Mouse (Mus musculus) kidney, adult 18-20 months (tissue): Measurements from ENCODE around the gene Sp3.
"Not testable (repeated sequence)": the region's sequence is repeated elsewhere in the genome, so short reads cannot be mapped to it uniquely, and the experiment has no call there.

ENCODE experiments used
- DNase-seq: peaks from one replicate; pipeline ENCODE4 v3.0.0; 2021

Sp3 gene

DNA sequence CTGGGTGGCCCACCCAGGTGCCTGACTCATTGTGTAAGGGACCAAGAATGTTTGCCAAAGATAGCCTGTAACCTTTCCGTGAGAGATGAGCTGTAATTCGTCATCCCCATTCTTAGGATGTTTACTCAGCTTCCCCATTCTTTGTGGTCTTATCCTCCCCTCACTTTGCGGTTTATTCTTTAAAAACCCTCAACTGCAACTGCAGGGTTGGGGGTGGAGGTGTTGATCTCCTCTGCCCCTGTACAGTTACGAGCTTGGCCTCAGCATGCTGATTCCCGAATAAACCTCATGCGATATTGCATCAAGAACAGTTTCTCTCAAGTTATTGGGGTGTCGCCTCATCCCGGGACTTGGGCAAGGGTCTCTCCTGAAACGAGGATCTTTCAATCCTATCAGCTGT is 8.7 kb upstream of the Sp3 start:
- not testable (repeated sequence) for DNase-seq

DNA sequence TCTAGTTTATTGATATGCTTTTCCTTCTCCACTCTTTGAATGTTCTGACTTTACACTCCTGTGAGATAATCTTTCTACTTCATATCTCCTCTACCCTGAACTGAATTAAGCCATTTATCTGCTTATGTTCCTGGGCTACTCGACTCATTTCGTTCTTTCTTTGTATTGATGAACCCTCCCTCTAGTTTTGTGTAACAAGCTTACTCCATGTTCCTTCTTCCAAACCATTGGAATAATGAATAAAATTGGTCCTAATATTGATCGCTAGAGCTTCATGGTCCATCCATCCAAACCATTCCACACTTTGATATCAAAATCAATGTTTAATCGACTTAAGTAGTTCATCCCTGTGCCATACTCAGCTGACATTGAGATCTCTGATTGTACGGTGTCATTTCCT is 6.4 kb upstream of the Sp3 start, which contains the start of gene Gm11084:
TSS of gene Gm11084 (minus strand) at position 101 of the 400 bp plus-strand sequence.
- DNase-seq, result no peak

DNA sequence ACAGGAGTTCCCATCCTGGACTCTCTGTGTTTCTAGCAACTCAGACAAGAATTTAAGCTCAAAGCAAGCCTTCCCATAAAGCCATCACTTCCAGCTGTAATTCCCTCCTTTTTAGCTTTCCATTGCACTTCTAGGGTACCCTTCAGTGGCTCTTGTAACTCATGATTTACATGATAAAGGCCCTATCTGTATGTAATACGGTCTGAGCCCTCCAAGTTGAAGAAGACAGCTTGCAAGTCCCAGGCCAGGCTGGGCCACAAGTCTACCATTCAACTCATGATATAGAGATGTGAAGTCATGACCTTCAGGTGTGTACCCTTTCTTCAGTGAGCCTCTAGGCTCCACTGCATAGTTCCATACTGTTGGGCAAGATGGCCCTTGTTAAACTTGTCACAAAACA is 5.3 kb upstream of the Sp3 start:
- no peak for DNase-seq

DNA sequence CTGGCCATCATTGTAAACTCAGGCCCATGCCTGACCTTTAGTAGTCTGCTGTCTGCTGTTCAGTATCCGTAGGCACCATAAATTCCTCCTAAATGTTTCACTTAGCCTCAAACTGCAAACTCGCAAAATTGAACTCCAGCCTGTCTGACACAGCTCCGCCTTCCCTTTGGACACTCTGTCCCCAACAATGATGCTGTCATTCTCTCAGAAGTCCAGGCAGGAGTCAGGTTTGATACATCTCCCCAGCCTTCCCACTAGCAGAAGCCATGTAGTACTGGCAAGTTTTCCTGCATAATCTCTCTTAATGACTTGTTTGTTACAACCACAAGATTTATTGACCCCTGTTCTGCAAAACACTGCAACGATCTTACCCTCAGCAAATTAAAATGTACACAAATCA is 4.6 kb upstream of the Sp3 start:
- DNase-seq, result no peak

DNA sequence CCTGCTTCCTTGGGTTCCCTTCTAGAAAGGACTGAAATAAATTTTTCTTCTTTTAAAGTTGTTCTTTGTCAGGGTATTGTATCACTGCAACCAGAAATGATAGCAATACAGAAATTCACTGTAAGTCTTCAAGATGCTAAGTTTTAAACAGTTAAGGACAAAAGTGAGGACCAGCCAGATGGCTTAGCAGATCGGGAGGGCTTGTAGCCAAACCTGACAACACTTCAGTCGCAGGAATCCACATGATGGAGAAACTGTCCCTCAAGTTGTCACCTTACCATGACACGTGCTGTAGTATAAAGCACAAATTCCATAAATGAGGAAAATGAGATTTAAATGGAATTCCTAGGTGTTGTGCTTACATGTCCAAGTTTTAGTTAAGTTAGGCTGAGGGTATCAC is 3.0 kb upstream of the Sp3 start:
- no peak for DNase-seq

DNA sequence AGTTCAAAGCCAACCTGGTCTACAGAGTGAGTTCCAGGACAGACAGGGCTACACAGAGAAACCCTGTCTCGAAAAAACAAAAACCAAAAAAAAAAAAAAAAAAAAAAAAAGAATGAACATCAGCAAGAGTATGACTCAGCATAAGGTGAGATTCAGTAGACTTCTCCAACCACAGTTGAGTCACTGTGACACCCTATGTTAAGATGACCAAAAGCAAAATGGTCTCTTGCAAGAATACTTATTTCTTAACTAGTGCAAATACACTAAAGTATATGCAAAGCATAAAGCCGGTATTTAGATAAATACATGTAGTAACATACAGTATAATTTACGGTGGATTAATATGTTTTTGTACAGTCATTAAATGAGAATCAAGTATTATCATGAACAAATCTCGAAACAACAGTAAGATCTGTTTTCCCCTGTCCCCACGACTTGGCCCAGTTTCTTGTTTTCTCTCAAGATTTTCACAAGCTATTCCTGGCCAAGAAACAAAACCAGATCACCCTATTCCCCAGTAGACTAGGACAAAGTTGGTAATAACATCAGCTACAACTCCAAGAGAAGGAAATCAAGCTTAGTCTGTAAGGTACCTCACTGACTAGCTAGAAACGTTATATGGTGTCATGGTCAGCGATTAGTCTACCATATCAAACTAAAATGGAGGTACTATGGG is 2.0 kb upstream of the Sp3 start:
- no peak for DNase-seq

DNA sequence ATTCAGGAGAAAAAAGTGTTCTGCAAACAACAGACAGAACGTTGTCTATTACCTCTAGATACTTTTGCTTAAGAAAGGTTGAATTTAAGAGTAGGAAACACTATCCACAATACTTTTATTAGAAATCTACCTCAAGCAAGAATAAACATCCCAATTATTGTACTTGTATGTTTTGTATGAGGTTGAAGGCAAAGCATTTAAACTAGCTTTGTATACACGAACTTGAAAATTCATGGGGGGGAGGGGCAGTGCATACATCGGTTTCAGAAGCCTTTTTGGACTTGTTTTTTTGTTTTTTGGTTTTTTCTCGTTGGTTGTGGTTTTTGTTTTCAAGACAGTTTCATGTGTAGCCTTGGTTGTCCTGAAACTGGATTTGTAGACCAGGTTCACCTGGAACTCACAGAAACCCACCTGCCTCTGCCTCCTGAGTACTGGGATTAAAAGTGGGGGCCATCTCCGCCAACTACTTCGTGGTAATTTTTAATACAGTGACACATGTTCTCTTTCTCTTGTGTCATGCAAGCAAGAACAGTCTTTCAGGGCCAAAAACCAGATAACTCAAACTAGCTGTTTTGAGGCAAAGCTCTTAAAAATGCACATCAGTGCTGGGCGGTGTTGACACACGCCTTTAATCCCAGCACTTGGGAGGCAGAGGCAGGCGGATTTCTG is 1.3 kb upstream of the Sp3 start:
- DNase-seq, result no peak

DNA sequence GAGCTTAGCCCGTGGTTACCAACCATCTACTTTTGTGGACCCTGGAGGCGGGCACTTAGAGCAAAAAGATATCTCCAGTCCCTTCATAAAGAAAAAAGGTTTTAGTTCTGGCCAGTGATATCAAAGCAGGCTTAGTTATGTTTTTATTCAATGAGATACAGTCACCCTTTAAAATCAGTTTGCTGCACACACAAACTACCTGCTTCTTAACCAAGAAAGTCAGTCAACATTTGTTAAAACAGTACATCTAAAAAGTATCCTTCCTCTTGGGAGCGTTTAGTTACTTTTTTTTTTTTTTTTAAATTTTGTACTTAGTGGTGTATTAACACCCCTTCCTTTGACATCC is 802 bp upstream of the Sp3 start:
- no peak for DNase-seq

DNA sequence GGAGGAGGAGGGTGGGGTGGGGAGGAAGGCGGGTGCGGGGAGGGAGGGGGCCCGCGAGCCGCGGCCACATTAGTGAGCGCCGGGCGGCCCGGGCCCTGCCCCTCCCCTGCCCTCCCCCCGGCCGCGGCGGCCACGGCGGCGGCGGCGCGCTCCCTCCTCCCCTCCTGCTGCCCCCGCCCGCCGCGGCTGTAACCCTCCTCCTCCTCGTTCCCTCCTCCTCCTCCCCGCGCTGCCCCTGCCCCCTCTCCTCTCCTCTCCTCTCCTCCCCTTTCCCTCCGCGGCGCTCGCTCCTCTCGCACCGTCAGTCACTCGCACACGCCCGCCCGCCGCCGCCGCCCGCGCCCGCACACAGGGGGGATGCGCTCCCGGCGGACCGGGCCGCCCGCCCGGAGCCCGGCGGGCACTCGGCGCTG is 581 bp downstream of the Sp3 start:
- DNase-seq, result peak; percentile 80

DNA sequence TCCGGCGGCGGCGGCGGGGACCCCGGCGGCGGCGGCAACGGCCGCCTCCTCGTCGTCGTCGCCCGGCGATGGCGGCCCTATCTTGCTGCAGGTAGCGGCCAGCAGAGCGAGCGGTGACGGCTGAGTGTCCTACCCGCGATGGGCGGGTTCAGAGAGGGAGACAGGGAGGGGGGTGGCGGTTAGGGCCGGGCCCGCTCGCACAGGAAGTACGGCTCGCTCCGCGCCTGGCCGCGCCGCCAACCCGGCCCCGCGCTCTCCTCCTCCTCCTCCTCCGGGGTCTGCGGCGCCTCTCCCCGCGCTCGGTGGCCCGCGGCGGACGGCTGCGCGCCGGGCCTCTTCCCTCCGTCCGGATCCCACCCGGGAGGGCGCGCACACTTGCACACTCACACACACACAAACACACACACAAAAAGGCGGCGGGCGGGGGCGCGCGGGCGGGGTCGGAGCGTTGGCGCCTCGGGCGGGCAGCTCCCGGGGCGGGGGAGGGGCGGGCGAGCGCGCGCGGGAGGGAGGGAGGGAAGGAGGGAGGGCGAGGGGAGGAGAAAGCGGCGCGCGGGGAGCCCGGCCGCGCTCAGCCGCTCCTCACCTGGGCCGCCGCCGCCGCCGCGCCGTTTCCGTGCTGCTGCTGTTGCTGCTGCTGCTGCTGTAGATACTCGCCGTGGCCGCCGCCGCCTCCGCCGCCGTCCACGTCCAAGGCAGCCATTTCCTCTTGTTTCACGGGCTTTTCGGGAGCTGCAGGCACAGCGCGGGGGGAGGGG is 1.2 kb downstream of the Sp3 start:
- DNase-seq, result peak; percentile 93

DNA sequence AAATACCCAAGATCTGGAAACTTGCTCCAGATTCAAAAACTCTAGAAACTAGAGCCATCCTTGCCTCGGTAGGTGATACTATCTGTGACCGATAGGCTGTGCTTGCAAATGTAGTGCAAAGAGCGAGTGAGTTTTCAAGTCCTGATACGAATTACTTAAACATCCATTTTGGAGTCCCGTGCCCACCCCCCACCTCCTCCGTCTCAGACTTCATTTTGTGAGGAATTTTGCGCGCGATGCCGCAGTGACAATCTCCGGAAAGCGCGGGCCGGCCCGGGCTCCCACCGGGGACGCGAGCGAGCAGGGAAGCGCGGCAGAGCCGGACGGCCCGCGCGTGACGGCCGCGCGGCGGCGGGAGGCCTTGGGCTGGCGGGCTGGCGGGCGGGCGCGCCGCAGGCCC is 1.8 kb downstream of the Sp3 start:
- no peak for DNase-seq

DNA sequence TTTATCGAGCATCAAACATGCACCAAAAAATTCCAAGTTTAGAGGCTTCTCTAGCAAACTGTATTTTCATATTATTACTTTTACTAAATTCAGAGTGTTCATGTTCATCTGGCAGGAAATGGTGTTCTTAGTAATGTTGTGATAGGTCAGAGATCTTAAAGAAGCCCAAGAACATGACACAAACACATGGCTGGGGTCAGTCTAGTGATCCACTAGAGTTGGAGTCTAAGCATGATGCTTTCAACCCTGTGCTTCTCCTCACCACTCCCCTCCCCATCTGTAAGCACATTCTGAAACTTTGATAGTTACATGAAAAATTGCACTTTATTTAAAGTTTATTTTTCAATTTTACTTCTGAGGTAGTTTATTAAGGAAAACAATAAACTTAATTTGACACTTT is 3.0 kb downstream of the Sp3 start:
- no peak for DNase-seq

DNA sequence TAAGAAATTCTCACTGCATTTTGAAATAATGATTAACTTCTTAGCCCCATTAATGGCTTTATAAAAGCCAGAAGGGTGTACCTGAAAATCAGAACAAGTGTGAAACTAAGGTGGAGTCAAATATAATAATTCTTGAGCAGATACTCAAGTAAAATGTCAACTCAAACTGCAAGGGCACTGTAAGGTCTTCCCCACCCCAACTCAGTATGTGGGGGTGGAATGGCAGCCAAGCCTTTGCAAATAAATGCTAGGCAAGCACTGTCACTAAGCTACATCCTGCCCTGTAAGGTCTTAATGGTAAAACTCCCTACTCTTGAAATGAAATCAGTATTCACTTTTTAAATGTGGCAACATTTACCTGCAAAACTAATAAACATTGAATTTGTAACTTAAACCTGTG is 4.2 kb downstream of the Sp3 start:
- DNase-seq, result no peak

DNA sequence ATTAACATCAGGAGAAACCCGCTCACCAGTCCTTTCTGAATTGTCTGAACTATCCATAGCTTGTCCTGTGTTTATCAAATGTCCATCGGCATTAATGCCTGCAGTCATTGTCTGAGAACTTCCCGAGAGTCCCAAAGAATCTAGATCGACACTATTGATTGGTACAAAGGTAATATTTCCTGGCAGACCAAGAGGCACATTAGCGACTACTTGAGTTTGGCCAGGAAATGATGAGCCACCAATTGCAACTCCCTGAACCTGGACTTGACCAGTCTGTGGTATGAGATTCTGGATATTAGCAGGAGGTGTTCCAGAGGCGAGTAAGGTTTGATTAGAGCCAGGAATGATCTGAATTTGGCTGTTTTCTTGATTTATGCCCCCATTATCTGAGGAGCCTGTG is 9.4 kb downstream of the Sp3 start:
- no peak for DNase-seq

DNA sequence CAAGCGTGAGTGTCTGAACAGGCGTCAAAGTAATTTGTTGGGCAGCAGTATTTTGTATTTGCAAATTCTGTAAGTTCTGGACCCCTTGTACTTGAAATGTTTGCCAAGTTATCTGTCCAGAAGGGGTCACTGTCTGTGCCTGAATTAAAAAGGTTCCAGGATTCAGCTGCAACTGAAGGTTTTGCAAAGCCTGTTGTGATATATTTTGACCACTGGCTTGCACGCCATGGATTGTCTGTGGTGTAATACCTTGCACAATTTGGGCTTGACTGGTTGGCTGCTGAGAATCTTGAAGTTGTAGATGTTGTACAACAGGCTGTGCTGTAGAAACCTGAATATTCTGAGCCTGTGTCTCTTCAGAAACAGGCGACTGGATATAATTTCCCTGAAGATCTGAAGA is 9.9 kb downstream of the Sp3 start:
- DNase-seq, result no peak

DNA sequence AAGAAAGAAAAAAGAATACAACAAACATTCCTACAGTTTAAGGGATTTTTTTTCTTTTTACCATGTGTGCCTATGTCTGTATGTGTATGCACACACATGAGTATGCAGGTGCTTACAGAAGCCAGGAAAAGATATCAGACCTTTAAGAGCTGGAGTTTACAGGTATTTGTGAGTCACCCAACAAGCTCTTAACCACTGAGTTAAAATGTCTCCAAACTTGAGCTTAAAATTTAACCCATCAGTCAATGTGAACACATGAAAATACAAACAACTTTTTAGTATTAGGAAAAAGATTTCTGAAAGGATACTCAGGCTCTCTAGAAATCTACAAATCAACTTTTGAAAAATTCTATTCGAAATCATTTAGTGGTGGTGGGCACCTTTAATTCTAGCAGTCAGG is 11.7 kb downstream of the Sp3 start:
- DNase-seq, result no peak

DNA sequence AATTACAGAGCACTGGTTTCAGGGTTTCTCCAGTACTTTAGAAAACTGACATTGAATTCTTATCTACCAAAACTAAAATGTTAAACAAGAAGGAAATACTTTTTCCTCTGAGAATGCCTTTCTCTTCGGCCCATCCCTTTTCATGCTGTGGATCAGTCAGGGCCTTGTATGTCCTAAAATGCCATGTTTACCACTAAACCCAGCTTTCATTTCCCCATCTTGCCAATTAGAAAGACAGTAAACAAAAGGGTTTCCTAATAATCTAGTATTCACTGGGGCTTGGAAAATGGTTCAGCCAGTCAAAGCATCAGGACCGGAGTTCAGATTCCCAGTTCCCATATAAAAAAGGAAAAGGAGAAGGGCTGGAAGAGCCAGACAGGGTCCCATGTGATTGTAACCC is 14.8 kb downstream of the Sp3 start:
- DNase-seq, result no peak

DNA sequence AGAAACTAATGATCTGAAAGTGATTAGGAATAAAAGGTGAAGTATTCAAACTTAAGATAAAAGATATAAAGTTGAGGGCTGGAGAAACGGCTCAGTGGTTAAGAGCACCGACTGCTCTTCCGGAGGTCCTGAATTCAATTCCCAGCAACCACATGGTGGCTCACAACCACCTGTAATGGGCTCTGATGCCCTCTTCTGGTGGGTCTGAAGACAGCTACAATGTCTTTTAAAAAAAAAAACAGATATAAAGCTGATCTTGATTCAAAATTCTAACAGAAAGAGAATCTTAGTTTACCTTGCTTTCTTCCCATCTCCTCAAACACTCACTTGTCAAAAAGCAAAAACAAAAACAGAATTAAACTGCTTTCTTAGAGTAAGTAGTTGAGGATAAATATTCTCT is 23.8 kb downstream of the Sp3 start:
- no peak for DNase-seq

DNA sequence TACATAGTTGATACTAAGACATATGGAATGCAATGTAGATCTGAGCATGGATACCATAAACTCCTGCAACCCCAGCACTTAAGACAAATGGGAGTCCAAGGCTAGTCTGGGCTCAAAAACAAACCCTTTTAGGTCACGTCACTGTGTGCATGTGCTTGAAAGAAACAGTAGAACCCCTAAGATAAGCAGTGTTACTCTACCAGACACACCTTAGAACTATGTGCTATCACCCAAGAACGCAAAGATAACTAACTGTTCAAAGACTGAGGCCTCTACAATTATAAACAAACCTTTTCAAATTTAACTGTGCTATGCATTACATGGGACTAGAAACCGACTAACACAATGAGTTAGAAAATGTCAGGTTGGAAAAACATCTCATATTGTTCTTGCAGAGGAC is 27.3 kb downstream of the Sp3 start:
- DNase-seq, result no peak

DNA sequence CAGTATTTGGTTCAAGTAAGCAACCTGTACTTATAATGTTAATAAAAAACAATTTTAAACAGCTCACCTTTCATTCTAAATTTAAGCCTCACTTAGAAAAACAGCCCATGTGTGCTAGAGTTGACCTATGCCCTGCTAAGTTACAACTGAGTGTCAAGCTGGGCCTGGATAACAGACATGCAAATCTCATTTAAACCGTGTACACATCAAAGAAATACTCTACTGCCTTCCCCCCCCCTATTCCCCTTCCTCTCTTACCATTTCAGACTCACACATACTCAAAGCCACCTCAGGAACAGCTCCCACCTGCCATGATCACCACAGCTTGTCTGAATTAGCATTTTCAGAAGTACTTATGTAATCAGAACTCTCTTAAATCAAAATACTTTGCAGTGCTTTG is 44.3 kb downstream of the Sp3 start:
- no peak for DNase-seq

DNA sequence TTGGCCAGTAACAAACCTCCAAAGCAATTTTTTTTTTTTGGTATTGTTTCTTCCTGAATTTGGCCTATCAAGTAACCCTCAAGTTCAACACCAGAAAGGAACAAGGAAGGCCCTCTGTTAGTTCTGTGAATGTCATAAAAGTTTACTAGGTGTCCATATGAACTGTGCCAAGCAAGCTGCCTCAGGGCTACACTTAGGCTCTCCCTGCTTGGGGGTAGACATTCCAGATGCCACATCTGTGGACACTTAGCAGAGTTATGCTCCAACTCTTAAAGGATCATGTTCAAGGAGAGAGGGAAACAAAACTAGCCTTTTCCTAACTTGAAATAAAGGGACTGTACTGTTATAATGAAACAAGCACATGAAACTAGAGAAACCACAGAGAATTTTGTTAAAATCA is 48.1 kb downstream of the Sp3 start:
- DNase-seq, result no peak

DNA sequence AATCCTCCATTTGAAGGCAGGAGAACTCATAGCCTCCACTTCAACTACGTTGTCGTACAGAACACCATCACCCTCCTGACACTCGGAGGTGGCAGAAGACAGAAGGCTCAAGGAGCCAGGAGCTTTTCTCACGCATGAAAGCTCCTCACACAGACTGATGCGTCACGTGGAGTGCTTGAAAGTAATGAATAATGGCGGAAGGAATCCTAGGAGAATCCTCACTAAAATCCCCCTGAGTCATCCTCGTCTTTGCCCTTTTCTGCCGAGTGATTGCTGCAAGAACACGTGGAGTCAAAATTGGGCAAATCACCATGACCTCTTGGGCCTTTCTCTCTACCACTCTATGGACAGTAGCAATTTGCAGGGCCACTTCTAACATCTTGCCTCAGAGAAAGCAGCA is 55.3 kb downstream of the Sp3 start:
- no peak for DNase-seq

DNA sequence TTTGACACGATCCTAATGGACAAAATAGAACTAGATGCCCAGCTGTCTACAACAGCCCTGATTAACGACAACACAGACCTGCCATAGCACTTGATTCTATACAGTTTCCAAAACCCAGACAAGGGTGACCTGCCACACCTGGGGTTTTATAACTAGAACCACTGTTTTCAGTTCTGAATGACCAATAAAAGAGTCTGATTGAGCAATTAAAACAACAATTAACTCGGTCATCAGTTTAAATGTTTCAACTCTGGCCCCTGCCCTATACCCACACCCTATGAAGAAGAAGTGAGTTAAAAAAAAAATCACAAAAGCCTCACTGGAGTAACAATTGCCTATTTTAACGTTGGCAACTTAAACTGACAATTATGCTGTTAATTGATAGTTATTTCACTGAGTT is 64.1 kb downstream of the Sp3 start:
- DNase-seq, result no peak

DNA sequence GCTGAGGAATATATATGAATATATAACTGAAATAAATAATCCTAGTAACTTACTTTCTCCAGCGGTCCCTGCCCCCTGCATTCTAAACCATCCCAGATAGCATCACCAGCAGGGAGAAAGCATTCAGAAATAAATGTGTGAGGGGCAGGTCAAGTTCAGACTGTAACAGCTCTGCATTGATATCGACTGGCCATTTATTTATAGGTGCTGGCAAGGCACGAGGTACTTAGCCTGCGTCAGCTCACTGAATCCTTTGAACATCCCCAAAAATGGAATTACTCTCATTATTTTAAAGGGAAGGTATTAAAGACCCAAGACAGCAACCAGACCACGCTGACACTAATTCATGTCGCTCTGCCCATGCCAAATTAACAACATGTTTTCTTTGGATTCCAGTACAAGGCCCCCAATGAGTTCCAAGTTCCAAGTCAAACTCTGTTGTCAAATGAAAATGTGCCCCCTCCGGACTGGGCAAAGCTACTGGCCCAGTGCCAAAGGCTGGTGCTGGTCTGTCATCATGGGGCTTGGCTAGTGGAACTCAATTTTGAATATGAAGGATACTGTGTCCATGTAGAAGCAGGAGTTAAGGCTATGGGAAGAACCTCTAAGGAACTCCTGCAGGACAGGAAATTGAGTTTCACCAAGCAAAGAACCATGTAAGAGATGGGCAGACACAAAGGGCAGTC is 64.9 kb downstream of the Sp3 start:
- no peak for DNase-seq
